Mouse (Mus musculus) urinary bladder, postnatal 10 days (tissue): ENCODE results near the gene Zeb2.

Experiments used
- DNase-seq: peaks from one replicate; pipeline ENCODE4 v3.0.0; 2022; ENCODE audit warnings: low spot score

The Zeb2 gene

DNA sequence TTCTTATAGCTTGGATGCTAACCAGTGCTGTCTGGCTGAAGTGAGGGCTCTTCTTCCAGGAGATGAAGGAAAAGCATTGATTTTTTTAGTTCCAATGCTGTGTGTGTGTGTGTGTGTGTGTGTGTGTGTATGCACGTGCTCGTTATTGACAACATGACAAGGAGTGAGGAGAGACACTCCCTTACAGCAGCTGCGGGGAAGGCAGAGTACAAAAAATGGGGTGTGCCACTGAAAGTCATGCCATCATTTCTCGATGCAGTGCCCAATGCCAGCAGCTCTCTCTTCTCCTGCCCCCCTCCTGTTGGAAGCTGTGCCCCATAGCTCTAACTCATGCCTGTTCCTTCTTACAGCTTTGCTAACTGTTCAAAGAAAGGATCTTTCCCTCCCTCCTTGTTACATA is 56.4 kb downstream of the Zeb2 start:
- DNase-seq, result no peak

DNA sequence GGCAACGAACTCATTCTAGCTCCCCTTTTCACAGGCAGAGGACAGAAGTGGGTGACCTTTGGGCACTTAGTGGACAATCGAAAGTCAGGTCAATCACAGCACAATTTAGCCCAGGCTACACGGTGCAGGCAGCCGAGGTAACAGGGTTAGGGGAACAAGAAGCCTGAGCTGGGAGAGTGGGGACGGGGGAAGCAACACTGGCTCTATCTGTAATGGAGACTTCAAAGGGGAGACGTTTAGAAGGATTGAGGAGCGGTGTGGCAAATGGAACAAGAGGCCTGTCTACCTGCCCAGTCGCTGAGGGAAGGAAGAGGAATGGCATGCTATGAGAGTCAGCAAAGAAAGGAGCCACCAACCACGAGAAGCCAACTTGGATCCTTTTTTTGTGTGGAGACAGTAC is 57.0 kb downstream of the Zeb2 start:
- no peak for DNase-seq

DNA sequence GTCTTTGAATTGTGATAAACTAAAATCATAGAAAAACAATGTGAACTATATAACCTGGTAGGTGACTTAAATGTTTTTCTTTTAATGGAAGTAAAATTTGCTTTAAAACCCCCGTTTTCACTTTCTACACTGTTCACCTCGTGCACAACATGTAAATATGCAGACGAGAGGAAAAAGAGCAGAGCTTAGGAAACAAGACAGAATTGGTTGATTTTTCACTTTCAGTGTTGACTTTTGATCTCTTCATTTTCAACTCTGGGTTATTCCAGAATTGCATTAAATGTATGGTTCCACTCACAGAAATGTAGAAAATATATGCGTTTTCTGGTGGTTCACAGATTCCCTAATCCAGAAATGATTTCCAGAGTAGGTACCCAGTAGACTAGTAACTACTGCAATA is 57.6 kb downstream of the Zeb2 start:
- no peak for DNase-seq

DNA sequence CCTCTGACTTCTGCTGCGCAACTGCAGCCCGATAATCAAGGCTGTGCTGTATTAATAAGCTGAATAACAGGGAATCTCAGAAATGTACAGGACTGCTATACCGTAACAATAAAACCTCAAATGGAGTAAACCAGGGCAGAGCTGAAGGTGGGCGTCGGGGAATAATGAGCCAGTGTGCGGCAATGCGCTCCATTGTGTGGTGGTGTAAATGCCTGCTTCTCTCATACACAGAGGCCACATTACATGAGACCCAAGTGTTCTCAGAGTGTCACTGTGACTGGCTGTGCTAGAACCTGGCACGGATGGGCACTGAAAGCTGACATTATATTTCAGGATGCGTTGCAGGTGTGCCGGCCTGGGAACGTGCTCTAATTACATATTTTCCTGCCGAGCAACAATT is 58.2 kb downstream of the Zeb2 start:
- no peak for DNase-seq

DNA sequence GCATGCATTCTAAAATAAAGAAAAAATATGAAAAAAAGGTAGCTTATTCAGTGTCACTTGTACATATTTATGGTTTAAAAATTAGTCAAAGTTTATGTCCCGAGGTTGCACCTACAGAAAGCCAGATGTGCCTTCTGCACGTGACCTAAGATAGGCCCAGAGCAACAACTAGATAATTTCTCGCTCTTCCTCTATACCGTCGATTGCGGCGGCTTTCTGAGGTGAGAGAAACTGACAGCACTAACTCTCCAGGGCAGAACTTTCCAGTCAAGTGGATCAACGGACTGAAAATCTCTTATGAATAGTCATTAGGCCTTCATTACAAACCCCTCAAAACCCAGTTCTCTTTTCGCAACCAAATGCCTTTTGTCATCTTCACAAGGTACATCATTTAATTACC is 59.0 kb downstream of the Zeb2 start:
- DNase-seq, result no peak

DNA sequence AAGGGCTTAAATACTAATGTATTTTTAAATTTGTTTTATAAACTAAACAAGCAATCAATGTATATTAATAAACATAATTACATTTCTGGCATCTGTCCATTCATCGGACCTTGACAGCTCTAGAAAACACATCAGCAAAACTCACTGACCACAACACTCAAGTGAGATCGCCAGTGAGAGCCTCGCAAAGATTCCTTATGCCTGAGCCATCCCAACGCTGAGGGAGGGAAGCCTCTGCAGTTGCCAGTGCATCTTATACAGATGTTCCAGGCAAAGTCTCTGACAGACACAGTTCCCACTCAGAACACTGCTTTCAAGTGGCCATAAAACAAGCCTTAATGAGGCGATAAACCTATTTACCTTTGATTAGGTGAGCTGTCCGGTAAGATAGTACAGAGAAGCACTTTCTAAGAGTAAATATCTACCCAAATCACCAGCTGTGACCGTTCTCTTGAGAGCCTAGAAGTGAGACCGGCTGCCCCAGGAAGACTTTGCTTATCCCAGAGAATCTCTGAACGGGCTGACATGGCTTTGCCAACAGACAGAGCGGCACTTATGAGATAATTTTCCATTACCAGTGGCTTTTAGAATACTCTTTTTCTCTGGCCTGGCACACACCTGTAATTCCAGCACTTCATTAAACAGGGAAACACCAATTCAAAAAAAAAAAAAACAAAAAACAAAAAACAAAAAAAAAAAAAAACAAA is 60.2 kb downstream of the Zeb2 start:
- no peak for DNase-seq

DNA sequence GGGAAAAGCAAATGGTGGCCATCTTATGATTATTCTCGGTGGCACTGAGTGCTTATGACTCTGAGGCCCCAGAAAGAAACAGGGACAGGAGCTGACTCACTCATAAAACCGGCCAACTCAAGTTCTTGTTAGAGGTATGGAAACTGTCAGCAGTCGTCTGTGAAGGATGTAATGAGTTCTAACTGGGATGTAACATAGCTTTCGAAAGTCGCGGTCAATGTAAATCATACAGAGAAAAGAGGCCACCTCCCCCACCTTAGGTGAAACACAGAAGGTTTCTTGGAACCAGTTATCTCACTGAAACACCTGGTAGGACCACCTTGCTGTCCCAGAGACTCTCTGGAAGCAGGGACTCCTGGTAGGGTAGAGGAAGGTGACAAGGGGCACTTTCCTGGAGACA is 61.3 kb downstream of the Zeb2 start:
- DNase-seq, result no peak

DNA sequence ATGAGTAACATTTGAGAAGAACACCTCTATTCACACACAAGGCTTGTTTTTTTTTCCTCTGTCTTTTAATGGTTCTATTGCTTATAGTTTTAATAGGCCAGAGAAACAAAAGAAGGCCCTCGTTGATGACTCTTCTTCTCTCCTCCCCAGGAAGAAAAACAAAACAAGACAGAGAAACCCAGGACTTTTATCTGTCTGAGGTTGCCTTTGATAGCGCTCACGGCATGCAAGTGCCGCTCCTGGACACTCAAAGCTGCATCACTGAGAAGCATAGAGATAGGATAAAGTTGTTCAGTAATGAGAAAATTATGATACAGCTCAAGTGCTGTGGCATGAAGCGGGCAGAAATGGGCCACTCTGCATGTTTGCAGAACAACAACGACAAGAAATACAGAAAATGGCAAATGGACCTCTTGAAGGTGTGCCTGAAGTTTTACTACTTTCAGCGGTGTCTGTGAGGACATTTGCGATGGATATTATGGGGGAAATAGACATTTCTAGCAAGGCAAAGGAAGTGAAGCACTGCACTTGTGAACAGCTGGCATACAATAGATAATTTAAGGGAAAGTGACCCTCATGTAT is 62.1 kb downstream of the Zeb2 start:
- DNase-seq, result no peak

DNA sequence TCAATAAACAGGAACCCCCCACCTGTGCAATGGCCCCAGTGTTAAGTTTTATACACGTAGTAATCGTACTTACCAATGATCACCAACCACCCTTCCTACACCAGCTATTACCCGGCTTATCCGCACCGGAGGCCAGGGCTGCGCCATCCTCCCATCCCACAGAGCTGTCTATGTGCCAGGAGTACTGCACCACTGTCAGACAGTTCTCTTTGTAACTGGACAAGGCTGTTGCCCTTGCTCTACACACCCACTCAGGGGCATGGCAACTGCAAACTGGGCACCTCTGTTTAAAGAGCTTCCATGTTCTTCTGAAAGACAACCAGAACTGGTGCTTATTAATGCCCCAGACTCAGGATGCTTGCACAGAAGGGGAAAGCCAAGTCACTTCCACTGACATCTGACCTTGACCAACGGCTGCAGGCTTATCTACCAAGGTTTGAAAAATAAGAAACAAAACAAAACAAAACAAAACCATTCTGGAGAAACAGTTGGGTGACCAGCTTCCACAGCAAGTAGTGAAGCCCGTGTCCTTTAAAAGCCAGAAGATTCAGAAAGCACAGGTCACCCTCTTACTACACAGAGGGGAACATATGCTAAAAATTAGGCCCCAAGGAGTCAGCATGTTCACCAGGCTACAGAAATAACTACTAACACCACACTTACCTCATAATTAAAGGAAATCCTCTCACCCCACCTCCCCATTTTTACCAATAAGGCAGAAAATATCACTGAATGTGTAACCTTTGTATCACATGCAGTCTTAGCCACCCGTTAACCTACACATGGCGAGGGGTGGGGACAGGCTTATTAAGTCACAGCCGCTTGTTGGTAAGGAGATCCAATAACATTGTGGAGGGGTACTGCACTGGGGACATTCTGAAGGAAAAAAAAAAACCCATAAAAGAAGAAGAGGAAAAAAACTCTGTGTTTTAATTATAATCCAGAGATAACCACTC is 62.8 kb downstream of the Zeb2 start:
- DNase-seq, result no peak

DNA sequence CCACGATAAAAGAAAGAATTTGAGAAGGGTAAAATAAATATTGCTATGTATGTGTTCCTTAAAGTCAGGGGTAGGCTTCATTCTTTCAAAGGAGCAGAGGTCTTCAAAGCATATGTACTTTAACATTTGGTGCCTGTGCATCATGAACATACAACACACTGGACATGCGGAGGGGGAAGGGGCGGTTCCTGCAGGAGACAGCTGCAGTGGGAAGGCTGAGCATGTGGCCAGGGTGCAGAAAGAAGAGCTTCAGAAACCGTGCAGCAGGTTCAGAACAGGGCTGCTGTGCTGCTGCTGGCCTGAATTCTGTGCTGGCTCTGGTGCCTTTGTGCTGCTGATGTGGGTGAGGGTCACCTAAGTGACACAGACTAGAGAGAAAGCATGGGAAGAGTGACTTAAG is 64.6 kb downstream of the Zeb2 start:
- no peak for DNase-seq

DNA sequence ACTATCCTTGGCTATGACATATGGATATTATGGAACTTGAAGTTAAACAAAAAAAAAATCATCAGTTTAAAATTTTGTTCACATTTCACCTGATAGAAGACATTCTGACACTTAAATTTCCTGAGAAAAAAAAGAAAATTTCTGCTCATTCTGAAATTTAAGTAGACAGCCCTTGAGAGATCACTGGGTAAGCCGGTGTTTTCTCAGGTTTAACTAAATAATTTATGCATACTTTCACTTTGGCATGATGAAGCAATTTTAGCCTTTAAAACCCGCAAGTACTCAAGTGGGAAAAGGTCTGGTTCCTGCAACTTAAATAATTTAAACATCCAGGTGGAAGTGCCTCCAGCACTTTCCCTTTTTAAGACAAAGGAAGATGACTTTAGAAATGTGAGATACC is 65.9 kb downstream of the Zeb2 start:
- no peak for DNase-seq

DNA sequence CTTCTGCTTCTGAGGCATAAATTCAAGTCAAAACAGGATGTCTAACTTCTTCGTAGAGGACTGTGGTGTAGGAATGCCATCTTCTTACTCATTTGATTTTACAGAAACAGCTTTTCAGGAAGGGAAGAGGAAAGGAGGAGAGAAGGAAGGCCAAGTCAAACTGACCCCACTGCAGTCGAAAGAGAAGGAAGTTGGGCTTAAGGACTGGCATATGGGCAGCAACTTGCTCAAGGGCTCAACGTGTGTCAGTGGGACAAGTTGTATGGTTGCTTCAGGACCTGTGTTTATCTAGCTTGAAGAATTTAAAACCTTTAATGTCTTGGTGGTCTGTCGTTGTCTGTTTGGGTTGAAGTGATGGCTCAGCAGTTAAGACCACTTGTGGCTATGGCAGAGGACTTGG is 67.3 kb downstream of the Zeb2 start:
- DNase-seq, result no peak

DNA sequence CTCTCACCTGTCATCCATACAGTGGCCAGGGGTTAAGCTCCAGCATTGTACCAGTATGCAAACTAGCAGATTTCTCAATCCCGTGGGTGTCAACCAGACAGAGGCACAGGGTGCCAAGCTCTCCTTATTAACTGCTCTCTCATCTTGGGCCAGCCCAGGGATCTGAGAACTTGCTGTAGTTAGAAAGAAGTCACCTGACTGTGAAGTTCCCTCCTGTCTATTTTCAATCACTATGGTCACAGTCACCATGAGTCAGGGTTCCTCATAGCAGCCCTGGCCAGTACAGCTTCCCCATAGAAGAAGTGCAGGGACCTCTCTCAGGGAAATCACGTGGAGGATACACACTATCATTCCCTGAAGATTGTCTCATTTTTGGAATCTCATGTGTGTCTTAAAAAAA is 67.9 kb downstream of the Zeb2 start:
- DNase-seq, result no peak

DNA sequence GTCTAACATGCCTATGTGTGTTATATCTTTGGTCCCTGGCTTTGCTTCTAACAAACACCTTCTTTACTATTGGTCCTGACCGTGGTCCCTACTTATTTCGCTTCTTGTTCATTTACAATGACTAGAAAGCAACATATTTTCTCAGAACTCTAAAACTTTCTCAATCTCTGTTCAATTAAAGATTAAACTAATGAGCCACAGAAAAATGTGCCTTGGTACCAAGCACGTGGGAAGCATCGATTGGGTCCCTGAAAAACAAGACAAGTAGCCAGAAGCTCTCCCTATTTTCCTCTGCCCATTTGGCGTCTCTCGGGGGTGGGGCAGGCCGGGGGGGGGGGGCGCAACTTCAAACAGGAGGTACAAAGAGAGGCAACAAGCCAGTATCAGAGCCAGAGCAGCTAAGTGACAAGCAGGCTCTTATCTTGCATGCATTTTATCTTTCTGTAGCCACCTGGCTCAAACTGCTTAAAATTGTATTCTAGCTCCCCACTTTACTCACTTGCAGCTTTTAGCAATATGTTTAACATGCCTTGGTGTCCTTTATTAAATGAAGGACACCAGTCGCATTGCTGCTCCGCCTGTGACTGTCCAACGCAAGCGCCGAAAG is 76.4 kb downstream of the Zeb2 start:
- DNase-seq, result no peak

DNA sequence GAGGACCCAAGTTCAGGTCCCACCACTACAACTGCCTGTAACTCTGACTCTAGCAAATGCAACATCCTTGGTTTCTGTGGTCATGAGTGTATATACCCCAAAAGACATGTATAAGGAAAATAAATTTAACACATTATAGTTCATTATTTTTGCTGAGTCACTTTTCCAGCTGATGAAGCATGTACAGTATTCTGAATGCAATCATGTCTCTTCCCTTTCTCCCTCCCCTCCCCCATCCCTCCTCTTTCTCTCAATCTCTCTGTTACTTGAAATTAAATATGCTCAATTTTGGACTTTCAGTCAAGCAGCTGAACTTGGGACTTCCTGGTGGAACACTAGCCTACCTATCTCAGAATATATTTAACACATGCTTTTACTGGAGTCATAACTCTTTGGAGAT is 77.7 kb downstream of the Zeb2 start:
- DNase-seq, result no peak

DNA sequence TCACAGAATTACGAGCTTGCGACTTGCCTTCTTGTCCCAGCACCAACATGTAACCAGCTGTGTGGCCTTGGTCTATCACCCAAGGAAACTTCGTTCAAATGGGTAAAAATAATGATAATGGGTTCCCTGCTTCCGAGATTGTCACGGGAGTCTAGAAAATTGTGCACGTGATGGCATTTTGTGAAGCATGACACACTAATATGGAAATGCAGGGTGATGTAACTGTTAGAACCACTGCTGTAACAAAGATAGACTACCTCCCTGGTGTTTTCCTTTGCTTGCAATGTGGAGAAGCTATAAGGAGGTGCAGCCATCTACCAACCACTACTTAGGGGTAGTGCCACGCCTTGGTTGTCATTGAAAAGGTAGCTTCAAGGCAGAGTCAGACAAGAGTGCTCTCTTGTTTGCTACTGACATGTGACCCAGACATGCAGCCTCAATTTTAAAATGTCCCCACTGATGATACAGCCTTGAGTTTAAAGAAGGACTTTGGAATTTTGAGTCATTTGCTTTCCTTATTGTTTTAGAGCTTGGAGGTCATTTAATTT is 89.0 kb downstream of the Zeb2 start:
- DNase-seq, result no peak

DNA sequence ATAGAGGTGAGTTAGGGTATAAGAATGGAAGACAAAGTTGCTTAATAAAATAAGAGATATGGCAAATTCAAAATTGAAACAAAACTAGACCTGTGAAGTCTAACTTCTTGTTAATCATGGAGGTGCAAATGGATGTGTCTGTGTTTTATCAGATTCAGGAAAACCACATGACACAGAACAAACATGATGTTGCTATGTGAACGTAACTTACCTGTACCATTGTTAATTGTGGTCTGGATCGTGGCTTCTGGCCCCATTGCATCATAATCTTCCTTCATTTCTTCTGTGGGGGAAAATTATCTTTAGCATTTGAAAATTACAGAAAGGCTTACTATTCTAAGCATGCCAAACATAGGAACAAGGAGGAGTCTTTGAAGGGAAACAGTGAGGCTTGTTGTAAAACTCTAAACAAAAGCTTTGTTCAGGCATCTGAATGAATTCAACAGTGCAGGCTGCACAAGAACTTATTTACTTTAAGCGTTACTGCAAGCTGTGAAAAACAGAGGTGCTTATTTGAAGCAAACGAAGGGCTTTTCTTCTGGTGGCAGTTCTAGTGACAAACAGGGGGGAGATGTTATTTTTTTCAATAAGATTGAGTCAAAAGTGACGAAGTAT is 99.9 kb downstream of the Zeb2 start:
- DNase-seq, result no peak

DNA sequence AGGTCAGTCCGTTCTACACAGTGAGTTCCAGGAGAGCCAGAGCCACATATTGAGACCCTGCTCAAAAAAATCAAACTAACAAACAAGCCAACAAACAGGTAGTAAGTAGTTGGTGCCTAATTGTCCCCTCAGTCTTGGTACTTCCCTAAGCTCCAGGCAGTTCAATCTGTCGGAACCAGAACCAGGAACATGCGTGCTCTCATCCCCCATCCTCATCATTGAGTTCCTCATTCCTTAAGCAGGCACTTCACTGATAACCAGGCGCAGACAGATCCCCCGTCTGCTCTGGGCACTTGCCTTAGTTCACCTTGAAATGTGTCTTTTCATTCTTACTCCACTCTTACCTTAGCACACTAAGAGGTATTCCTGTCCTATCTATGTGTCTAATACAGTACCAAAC is 103.9 kb downstream of the Zeb2 start:
- DNase-seq, result no peak

DNA sequence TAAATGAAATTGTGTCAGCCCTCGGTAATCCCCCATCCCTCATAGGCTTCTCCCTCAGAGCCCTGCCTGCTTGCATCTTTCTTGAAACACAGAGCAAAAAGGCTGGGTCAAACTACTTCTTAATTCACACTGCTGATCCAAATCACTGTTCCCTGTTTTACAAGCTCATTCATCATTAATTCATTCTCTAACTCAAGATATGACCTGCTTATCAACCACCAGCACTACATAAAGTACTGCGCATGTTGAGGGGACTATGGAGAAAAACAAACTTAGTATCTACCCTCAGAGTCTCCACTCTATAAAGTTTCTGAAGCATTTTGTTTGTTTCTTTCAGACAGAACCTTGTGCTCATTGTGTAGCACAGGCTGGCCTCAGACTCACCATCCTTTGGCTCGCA is 104.5 kb downstream of the Zeb2 start:
- DNase-seq, result no peak

DNA sequence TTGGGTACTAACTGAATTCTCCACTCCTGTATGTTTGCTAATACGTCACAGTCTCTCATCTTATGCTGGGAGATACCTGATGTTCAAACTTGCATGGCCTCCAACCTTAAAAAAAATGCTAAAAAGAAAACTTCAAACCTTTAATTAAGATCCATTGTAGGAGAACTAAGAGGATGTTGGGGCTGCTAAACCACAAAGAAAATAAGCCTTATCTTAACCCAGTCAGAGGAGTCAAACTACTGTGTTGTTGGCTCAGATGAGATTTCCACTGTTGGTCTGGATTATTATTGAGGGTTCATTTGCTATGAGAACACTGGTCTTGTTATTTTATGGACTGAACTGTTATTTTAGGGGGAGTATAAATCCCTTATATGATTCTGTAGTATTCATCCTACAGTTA is 106.5 kb downstream of the Zeb2 start:
- no peak for DNase-seq

DNA sequence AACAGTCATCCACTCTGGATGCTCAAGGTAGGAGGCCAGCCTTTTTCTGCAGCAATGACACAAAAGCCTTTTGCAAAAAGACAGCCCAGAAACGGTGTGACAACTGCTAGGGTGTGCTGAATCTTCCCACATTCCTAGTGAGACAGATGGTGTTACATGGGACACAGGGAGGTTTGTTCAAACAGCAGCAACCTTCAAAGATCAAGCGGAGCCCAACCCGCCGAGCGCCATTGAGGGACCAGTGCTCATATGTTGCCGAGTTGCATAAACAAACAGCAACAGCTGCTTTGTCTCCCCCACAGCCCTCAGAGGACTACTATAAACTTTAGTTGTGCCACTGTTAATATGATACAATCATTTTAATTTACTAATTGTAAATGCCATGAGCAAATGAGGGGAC is 117.3 kb downstream of the Zeb2 start:
- DNase-seq, result no peak

DNA sequence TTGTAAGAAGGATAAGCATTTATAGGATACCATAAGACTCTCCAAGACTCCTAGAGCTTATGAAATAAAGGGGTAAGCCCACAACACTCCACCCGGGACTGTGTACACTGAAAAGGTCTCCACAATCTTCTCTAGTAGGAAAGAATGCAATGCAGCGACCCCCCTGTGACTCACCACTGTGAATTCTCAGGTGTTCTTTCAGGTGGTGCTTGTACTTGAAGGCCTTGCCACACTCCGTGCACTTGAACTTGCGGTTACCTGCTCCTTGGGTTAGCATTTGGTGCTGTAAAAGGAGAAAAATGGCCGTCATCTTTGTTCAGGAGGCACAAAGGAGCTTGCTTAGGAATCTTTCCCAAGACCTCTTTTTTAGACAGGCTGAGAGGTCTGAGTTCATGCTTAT is 118.5 kb downstream of the Zeb2 start:
- no peak for DNase-seq
